Mouse (Mus musculus): ENCODE results near the gene Slc38a3. TPM values are rescaled to one million over a fixed set of nuclear protein-coding genes. Genes with fewer than 3 reads are reported as not detected.
"Not testable (repeated sequence)": the region's sequence is repeated elsewhere in the genome, so short reads cannot be mapped to it uniquely, and the experiment has no call there.

The Slc38a3 gene
- total RNA-seq, 2 experiments from 2014 or later, result 60.8 to 94.7 TPM

GRCm38 (mm10) chr9:107692785-107693184 is 23.5 kb upstream of the Slc38a3 start:
- no peak overlapping the region for H3K4me3 ChIP-seq
- TF ChIP-seq CTCF (IDR thresholded peaks at IDR 0.05), result no peak
- no peak overlapping the region for H3K27ac ChIP-seq
- DNase-seq, result no peak
- intact Hi-C loops (cut with DNase I), result no loop called here

- intact Hi-C loops (cut with DNase I), result no loop called here
- H3K4me3 ChIP-seq, result no peak overlapping the region
- H3K27ac ChIP-seq, result no peak overlapping the region
- TF ChIP-seq CTCF (IDR thresholded peaks at IDR 0.05), result no peak
- DNase-seq, result no peak
Observed at GRCm38 (mm10) chr9:107690391-107690790, 21.1 kb upstream of the Slc38a3 start.

- H3K27ac ChIP-seq, result no peak overlapping the region
- H3K4me3 ChIP-seq, result no peak overlapping the region
- no peak for DNase-seq
- TF ChIP-seq CTCF (IDR thresholded peaks at IDR 0.05), result no peak
- intact Hi-C loops (cut with DNase I), result no loop called here
Observed at GRCm38 (mm10) chr9:107688939-107689338, 19.6 kb upstream of the Slc38a3 start.

- intact Hi-C loops (cut with DNase I), result no loop called here
- H3K4me3 ChIP-seq, result no peak overlapping the region
- DNase-seq, result no peak
- no peak for TF ChIP-seq CTCF (IDR thresholded peaks at IDR 0.05)
- no peak overlapping the region for H3K27ac ChIP-seq
Observed at GRCm38 (mm10) chr9:107688415-107688814, 19.1 kb upstream of the Slc38a3 start.

GRCm38 (mm10) chr9:107685231-107685981 is 16.1 kb upstream of the Slc38a3 start:
- H3K27ac ChIP-seq, result peak overlapping the region; percentile 46; the same call in 1 of the 2 replicates
- intact Hi-C loops (cut with DNase I), result loop anchor here (2.0 kb wide), 1 partner anchor 53 kb away; no protein-coding TSS in a partner anchor
- DNase-seq, result peak; percentile 70

GRCm38 (mm10) chr9:107682405-107682804 is 13.1 kb upstream of the Slc38a3 start:
- no peak for DNase-seq
- H3K4me3 ChIP-seq, result no peak overlapping the region
- no peak for TF ChIP-seq CTCF (IDR thresholded peaks at IDR 0.05)
- intact Hi-C loops (cut with DNase I), result no loop called here
- no peak overlapping the region for H3K27ac ChIP-seq

More at GRCm38 (mm10) chr9:107685231-107685981, 16.1 kb upstream of the Slc38a3 start:
- TF ChIP-seq CTCF (IDR thresholded peaks at IDR 0.05), result peak; percentile 75
- H3K4me3 ChIP-seq, result no peak overlapping the region

- TF ChIP-seq CTCF (IDR thresholded peaks at IDR 0.05), result no peak
- no peak for DNase-seq
- intact Hi-C loops (cut with DNase I), result no loop called here
- H3K4me3 ChIP-seq, result no peak within 1 kb of the TSS
- H3K27ac ChIP-seq, result no peak within 1 kb of the TSS
Observed at GRCm38 (mm10) chr9:107679501-107679900, 10.2 kb upstream of the Slc38a3 start, which contains the start of gene Gnat1. Gene Gnat1, minus strand, starts transcription at chr9:107679712.

- no peak overlapping the region for H3K27ac ChIP-seq
- TF ChIP-seq CTCF (IDR thresholded peaks at IDR 0.05), result no peak
- intact Hi-C loops (cut with DNase I), result no loop called here
- H3K4me3 ChIP-seq, result no peak overlapping the region
- DNase-seq, result no peak
Observed at GRCm38 (mm10) chr9:107678861-107679260, 9.5 kb upstream of the Slc38a3 start.

- intact Hi-C loops (cut with DNase I); H3K27ac ChIP-seq; H3K4me3 ChIP-seq: not testable (repeated sequence)
- peak; percentile 64 for DNase-seq
- TF ChIP-seq CTCF (IDR thresholded peaks at IDR 0.05), result peak; percentile 69
Observed at GRCm38 (mm10) chr9:107677819-107678526, 8.6 kb upstream of the Slc38a3 start.

- TF ChIP-seq CTCF (IDR thresholded peaks at IDR 0.05), result peak; percentile 84
- DNase-seq, result peak; percentile 65
- Histone ChIP-seq H3K27ac (no peak overlapping the region), H3K4me3 (no peak overlapping the region)
- intact Hi-C loops (cut with DNase I), result no loop called here
Observed at GRCm38 (mm10) chr9:107677091-107677784, 7.9 kb upstream of the Slc38a3 start.

GRCm38 (mm10) chr9:107676302-107676701 is 7.0 kb upstream of the Slc38a3 start:
- TF ChIP-seq CTCF (IDR thresholded peaks at IDR 0.05), result no peak
- Histone ChIP-seq H3K4me3 (peak overlapping the region; percentile 60), H3K27ac (no peak overlapping the region)
- intact Hi-C loops (cut with DNase I), result loop anchor here (1.0 kb wide), 1 partner anchor 31 kb away; no protein-coding TSS in a partner anchor
- no peak for DNase-seq

GRCm38 (mm10) chr9:107675671-107676301 is 6.5 kb upstream of the Slc38a3 start:
- intact Hi-C loops (cut with DNase I), result loop anchor here (1.0 kb wide), 2 partner anchors 30 to 73 kb away; no protein-coding TSS in a partner anchor
- peak; percentile 93 for TF ChIP-seq CTCF (IDR thresholded peaks at IDR 0.05)
- DNase-seq, result peak; percentile 86
- peak overlapping the region; percentile 60 for H3K4me3 ChIP-seq
- no peak overlapping the region for H3K27ac ChIP-seq

All from gastrocnemius, adult 2 months (tissue).